Mouse (Mus musculus) heart, postnatal 4 days (tissue): ENCODE results near the gene Olfr1461. TPM values are rescaled to one million over a fixed set of nuclear protein-coding genes. Genes with fewer than 3 reads are reported as not detected.

Source experiments
- DNase-seq: peaks from one replicate; pipeline ENCODE4 v3.0.0; 2021
- total RNA-seq, 2 experiments: library from RNA; stranded (reverse); gene quantifications; 2 replicates each; pipeline ENCODE4 v1.2.3; 2021

The Olfr1461 gene
- total RNA-seq, result not detected

- DNase-seq, result no peak
Measured at GRCm38 (mm10) chr19:13162700-13163099, at the start of gene Olfr1461. Gene Olfr1461, plus strand, starts transcription at chr19:13163000.

GRCm38 (mm10) chr19:13149449-13149848 is 13.4 kb upstream of the Olfr1461 start, which contains the start of gene Olfr1459:
Gene Olfr1459, minus strand, starts transcription at chr19:13149549.
- no peak for DNase-seq

GRCm38 (mm10) chr19:13185434-13185833 is 22.6 kb downstream of the Olfr1461 start, which contains the start of gene Olfr1462:
Gene Olfr1462, plus strand, starts transcription at chr19:13185734.
- no peak for DNase-seq

Other genes starting within 250 kb of the Olfr1461 start
- not detected for gene Olfr1448, start 238.6 kb upstream of the Olfr1461 start, total RNA-seq
- not detected for gene Olfr1449, start 232.2 kb upstream of the Olfr1461 start, total RNA-seq
- gene Olfr1450, start 212.7 kb upstream of the Olfr1461 start, total RNA-seq, result not detected
- not detected for gene Olfr1451, start 168.0 kb upstream of the Olfr1461 start, total RNA-seq
- gene Olfr1453, start 134.7 kb upstream of the Olfr1461 start, total RNA-seq, result not detected
- not detected for gene Olfr1454, start 102.4 kb upstream of the Olfr1461 start, total RNA-seq
- not detected for gene Olfr1457, start 65.1 kb upstream of the Olfr1461 start, total RNA-seq
- gene Olfr1458, start 56.2 kb upstream of the Olfr1461 start, total RNA-seq, result not detected
- not detected for gene Olfr1459, start 13.5 kb upstream of the Olfr1461 start, total RNA-seq
- not detected for gene Olfr1462, start 22.7 kb downstream of the Olfr1461 start, total RNA-seq
- not detected for gene Olfr1463, start 68.3 kb downstream of the Olfr1461 start, total RNA-seq
- gene Olfr1465, start 152.5 kb downstream of the Olfr1461 start, total RNA-seq, result not detected
- gene Olfr1466, start 175.9 kb downstream of the Olfr1461 start, total RNA-seq, result not detected
- not detected for gene Olfr1467, start 199.2 kb downstream of the Olfr1461 start, total RNA-seq
- not detected for gene Olfr1469, start 244.8 kb downstream of the Olfr1461 start, total RNA-seq